Mouse (Mus musculus) heart, postnatal 0 days (tissue): ENCODE data around the gene Tshz2. TPM values are rescaled to one million over a fixed set of nuclear protein-coding genes. Genes with fewer than 3 reads are reported as not detected.
A peak's percentile ranks its signal among the peaks of the same experiment; 100 is the strongest.

ENCODE experiments used
- ATAC-seq: fragments of 200-750 bp; cut with Nextera tagmentation; 2 replicates; pipeline ENCODE4 v1.8.0; 2017; ENCODE audit warnings: low read depth, moderate number of reproducible peaks, moderate library complexity; ENCODE audit not compliant: insufficient read depth
- DNase-seq: peaks from one replicate; pipeline ENCODE4 v3.0.0-alpha.2; 2016; ENCODE audit warnings: low spot score
- H3K27ac ChIP-seq: fragments of 300-500 bp; sonication (generic); 2 replicates; pipeline ENCODE4 v1.5.1; 2014; ENCODE audit warnings: low read depth, mild to moderate bottlenecking
- H3K27me3 ChIP-seq: fragments of 300-500 bp; sonication (generic); 2 replicates; pipeline ENCODE4 v1.6.1; 2014; ENCODE audit warnings: low read length, mixed read lengths; ENCODE audit not compliant: control insufficient read depth, insufficient read depth
- H3K36me3 ChIP-seq: fragments of 300-500 bp; sonication (generic); replicated peaks from 2 replicates; pipeline ENCODE4 v1.6.1; 2014; ENCODE audit warnings: low read length, mixed read lengths; ENCODE audit not compliant: control insufficient read depth, insufficient read depth
- H3K4me1 ChIP-seq: fragments of 300-500 bp; sonication (generic); 2 replicates; pipeline ENCODE4 v1.6.1; 2014; ENCODE audit warnings: antibody characterized with exemption; ENCODE audit not compliant: control insufficient read depth, insufficient read depth
- H3K4me2 ChIP-seq: fragments of 300-500 bp; sonication (generic); 2 replicates; pipeline ENCODE4 v1.6.1; 2014; ENCODE audit warnings: low read depth, mild to moderate bottlenecking, low read length, moderate library complexity
- H3K4me3 ChIP-seq: fragments of 300-500 bp; sonication (generic); 2 replicates; pipeline ENCODE4 v1.5.1; 2014; ENCODE audit warnings: low read depth, low read length
- H3K9ac ChIP-seq: fragments of 300-500 bp; sonication (generic); replicated peaks from 2 replicates; pipeline ENCODE4 v1.6.1; 2014; ENCODE audit warnings: low read depth, low read length, mixed read lengths
- H3K9me3 ChIP-seq: fragments of 300-500 bp; sonication (generic); replicated peaks from 2 replicates; pipeline ENCODE4 v1.6.1; 2016; ENCODE audit warnings: low read length; ENCODE audit not compliant: control insufficient read depth
- CTCF ChIP-seq: IDR thresholded peaks from 2 replicates; pipeline ENCODE4 v1.5.1; 2016; ENCODE audit warnings: antibody characterized with exemption, control low read depth, low read depth
- EP300 ChIP-seq: IDR thresholded peaks from 2 replicates; pipeline ENCODE4 v1.6.1; 2016; ENCODE audit warnings: antibody characterized with exemption, low read depth
- WGBS: fragments of 180-500 bp; shearing (Covaris S2); extraction: QIAGEN DNeasy Blood & Tissue Kit; methylation state at CpG from one replicate; pipeline ENCODE4 v1.1.7; 2014; 5-methylcytosine and 5-hydroxymethylcytosine counted together
- polyA plus RNA-seq: library from polyadenylated mRNA; unstranded; fragments of >200 nt; fragmentation: Nextera tagmentation; extraction: Ambion mirVana; gene quantifications from 2 replicates; pipeline ENCODE4 v1.2.1, GENCODE M21; 2015
- total RNA-seq: library from RNA; depleted of rRNA; stranded (reverse); fragments of >200 nt; gene quantifications from 2 replicates; pipeline ENCODE4 v1.2.3, GENCODE M21; 2014; ENCODE audit warnings: low replicate concordance

Tshz2 gene
- total and polyA plus RNA-seq, 2 experiments from 2014 or later: 2.8 to 7.8 TPM

- no peak for ATAC-seq
Observed at GRCm38 (mm10) chr2:169873442-169873841, 240.6 kb downstream of the Tshz2 start.

GRCm38 (mm10) chr2:169887921-169888320 lies 255.1 kb downstream of the Tshz2 start:
- no peaks in the 10 kb centered on the region for H3K4me1 ChIP-seq
- no peak overlapping the region for H3K4me2 ChIP-seq
- H3K4me3 ChIP-seq: no peak overlapping the region
- 78% methylated on average over 9 of the region's 9 CpGs for WGBS
- H3K9me3 ChIP-seq: no peaks in the 10 kb centered on the region
- no peaks in the 10 kb centered on the region for H3K36me3 ChIP-seq
- ATAC-seq (no peak), DNase-seq (no peak)
- H3K9ac ChIP-seq: no peak overlapping the region
- H3K27ac ChIP-seq: no peak overlapping the region
- TF ChIP-seq CTCF (no peak), EP300 (no peak)
- no peaks in the 10 kb centered on the region for H3K27me3 ChIP-seq

More at GRCm38 (mm10) chr2:169873442-169873841, 240.6 kb downstream of the Tshz2 start:
- TF ChIP-seq CTCF (no peak), EP300 (no peak)
- Histone ChIP-seq H3K27me3 (no peaks in the 10 kb centered on the region), H3K36me3 (no peaks in the 10 kb centered on the region), H3K4me2 (0 out of 2 replicates have a peak overlapping the region, but pooled peaks have one; percentile 9), H3K9ac (no peak overlapping the region), H3K9me3 (no peaks in the 10 kb centered on the region), H3K4me3 (no peak overlapping the region), H3K27ac (no peak overlapping the region), H3K4me1 (no peaks in the 10 kb centered on the region)
- no peak for DNase-seq
- WGBS: 67% methylated on average over 16 of the region's 16 CpGs

- WGBS: 76% methylated on average over 14 of the region's 14 CpGs
- no peak overlapping the region for H3K4me3 ChIP-seq
- H3K4me2 ChIP-seq: no peak overlapping the region
- H3K27me3 ChIP-seq: no peaks in the 10 kb centered on the region
- no peak overlapping the region for H3K27ac ChIP-seq
- TF ChIP-seq CTCF: no peak
- no peak for TF ChIP-seq EP300
- H3K9me3 ChIP-seq: no peaks in the 10 kb centered on the region
- DNase-seq (no peak), ATAC-seq (no peak)
- no peak overlapping the region for H3K9ac ChIP-seq
- no peaks in the 10 kb centered on the region for H3K36me3 ChIP-seq
- no peaks in the 10 kb centered on the region for H3K4me1 ChIP-seq
Observed at GRCm38 (mm10) chr2:169892441-169893038, 259.7 kb downstream of the Tshz2 start.

- no peak overlapping the region for H3K27ac ChIP-seq
- no peak overlapping the region for H3K4me2 ChIP-seq
- no peaks in the 10 kb centered on the region for H3K9me3 ChIP-seq
- H3K4me1 ChIP-seq: no peaks in the 10 kb centered on the region
- WGBS: 80% methylated on average over 7 of the region's 7 CpGs
- H3K4me3 ChIP-seq: no peak overlapping the region
- no peak for DNase-seq
- ATAC-seq: no peak
- H3K9ac ChIP-seq: no peak overlapping the region
- H3K27me3 ChIP-seq: no peaks in the 10 kb centered on the region
- TF ChIP-seq EP300 (no peak), CTCF (no peak)
- H3K36me3 ChIP-seq: no peaks in the 10 kb centered on the region
Observed at GRCm38 (mm10) chr2:169902896-169903295, 270.1 kb downstream of the Tshz2 start.

GRCm38 (mm10) chr2:169906396-169906795 lies 273.6 kb downstream of the Tshz2 start:
- 26% methylated on average over 9 of the region's 9 CpGs for WGBS
- no peak overlapping the region for H3K27ac ChIP-seq
- no peak overlapping the region for H3K4me2 ChIP-seq
- no peaks in the 10 kb centered on the region for H3K27me3 ChIP-seq
- DNase-seq (no peak), ATAC-seq (no peak)
- H3K9me3 ChIP-seq: no peaks in the 10 kb centered on the region
- H3K9ac ChIP-seq: no peak overlapping the region
- no peak overlapping the region for H3K4me3 ChIP-seq
- no peak for TF ChIP-seq CTCF
- TF ChIP-seq EP300: no peak
- H3K4me1 ChIP-seq: no peaks in the 10 kb centered on the region
- no peaks in the 10 kb centered on the region for H3K36me3 ChIP-seq

- no peak overlapping the region for H3K27ac ChIP-seq
Observed at GRCm38 (mm10) chr2:169907979-169908378, 275.2 kb downstream of the Tshz2 start.

More at GRCm38 (mm10) chr2:169907979-169908378, 275.2 kb downstream of the Tshz2 start:
- TF ChIP-seq EP300 (no peak), CTCF (no peak)
- Histone ChIP-seq H3K36me3 (no peaks in the 10 kb centered on the region), H3K9ac (no peak overlapping the region), H3K4me3 (no peak overlapping the region), H3K4me1 (no peaks in the 10 kb centered on the region), H3K27me3 (no peaks in the 10 kb centered on the region), H3K4me2 (no peak overlapping the region), H3K9me3 (no peaks in the 10 kb centered on the region)
- WGBS: 79% methylated on average over 7 of the region's 7 CpGs
- ATAC-seq: no peak
- DNase-seq: no peak
